Comparison of ENCODE assay signal across 8 mouse cellular contexts in genomic region chr8:47289641-47290040, GRCm38 (mm10).
DNase-seq lines count a peak whose midpoint lies in the region; ATAC-seq and TF ChIP-seq lines count a peak whose summit lies in the region.

No protein-coding gene starts in this region.

- peak overlapping the region; percentile 98 for H3K9ac ChIP-seq in forebrain, embryonic 15.5 days (replicated peaks)
- H3K9ac ChIP-seq in liver, postnatal 0 days (replicated peaks), result no peak overlapping the region

- peak overlapping the region; percentile 85 for H3K4me2 ChIP-seq in forebrain, embryonic 15.5 days (replicated peaks)
- peak overlapping the region; percentile 85 for H3K4me2 ChIP-seq in liver, postnatal 0 days (ENCODE audit: low read depth, low read length)

- ATAC-seq in forebrain, embryonic 15.5 days (replicated peaks), result no peak
- no peak for ATAC-seq in liver, postnatal 0 days
- ATAC-seq in erythroid progenitor cell, adult 5-6 weeks (replicated peaks; ENCODE audit: low FRiP score, poor library complexity, severe bottlenecking), result no peak

- H3K9me3 ChIP-seq in forebrain, embryonic 15.5 days, result no peaks in the 10 kb centered on the region
- no peaks in the 10 kb centered on the region for H3K9me3 ChIP-seq in liver, postnatal 0 days (ENCODE audit: low read length)

- no peaks in the 10 kb centered on the region for H3K27me3 ChIP-seq in forebrain, embryonic 15.5 days
- H3K27me3 ChIP-seq in liver, postnatal 0 days (ENCODE audit: insufficient read depth, low read length), result peaks cover 42% of the 10 kb centered on the region

- WGBS in forebrain, embryonic 15.5 days, result 4% methylated on average over 6 of the region's 6 CpGs
- 21% methylated on average over 6 of the region's 6 CpGs for WGBS in liver, postnatal 0 days (ENCODE audit: insufficient replicate concordance)

- TF ChIP-seq CTCF in gastrocnemius, adult 2 months (IDR thresholded peaks at IDR 0.05), result no peak
- TF ChIP-seq CTCF in liver, postnatal 0 days (IDR thresholded peaks at IDR 0.05; ENCODE audit: low read depth), result no peak

- peak overlapping the region; percentile 88 for H3K27ac ChIP-seq in gastrocnemius, adult 2 months
- peak overlapping the region; percentile 99 for H3K27ac ChIP-seq in forebrain, embryonic 15.5 days (replicated peaks)
- no peak overlapping the region for H3K27ac ChIP-seq in liver, postnatal 0 days (ENCODE audit: low read depth)

- H3K4me1 ChIP-seq in forebrain, embryonic 15.5 days, result peaks cover 28% of the 10 kb centered on the region
- H3K4me1 ChIP-seq in liver, postnatal 0 days (ENCODE audit: insufficient read depth), result peaks cover 11% of the 10 kb centered on the region

- intact Hi-C loops in gastrocnemius, adult 2 months (cut with DNase I), result no loop called here

- no peak for DNase-seq in gastrocnemius, adult 2 months
- no peak for DNase-seq in gastrocnemius, adult 18-20 months (ENCODE audit: low spot score)
- DNase-seq in MN1 (ENCODE audit: low spot score), result peak; percentile 39
- no peak for DNase-seq in liver, postnatal 0 days
- no peak for DNase-seq in thymus, adult 18-20 months
- no peak for DNase-seq in Muller cell, postnatal 12 days (ENCODE audit: inconsistent ontology term)

- no peaks in the 10 kb centered on the region for H3K36me3 ChIP-seq in forebrain, embryonic 15.5 days
- no peaks in the 10 kb centered on the region for H3K36me3 ChIP-seq in liver, postnatal 0 days (replicated peaks; ENCODE audit: insufficient read depth, low read length)

- TF ChIP-seq EP300 in liver, postnatal 0 days (IDR thresholded peaks at IDR 0.05; ENCODE audit: low read depth), result no peak

- H3K4me3 ChIP-seq in gastrocnemius, adult 2 months, result peak overlapping the region; percentile 95
- peak overlapping the region; percentile 78 for H3K4me3 ChIP-seq in forebrain, embryonic 15.5 days
- peak overlapping the region; percentile 54; the same call in 1 of the 2 replicates for H3K4me3 ChIP-seq in liver, postnatal 0 days (ENCODE audit: low read depth, low read length)
